Mouse (Mus musculus): ENCODE results near the gene Neurod6. TPM values are rescaled to one million over a fixed set of nuclear protein-coding genes. Genes with fewer than 3 reads are reported as not detected.

The Neurod6 gene
- polyA plus RNA-seq, 1 experiment = not detected

- TF ChIP-seq CTCF (IDR thresholded peaks at IDR 0.05; ENCODE audit: low read depth, low read length) (no peak), EP300 (IDR thresholded peaks at IDR 0.05; ENCODE audit: insufficient read depth, low read depth, low read length) (no peak), POLR2A (IDR thresholded peaks at IDR 0.05; ENCODE audit: insufficient read depth, low read length) (no peak)
- Histone ChIP-seq H3K4me1 (ENCODE audit: control insufficient read depth, insufficient read depth, low read length) (no peaks in the 10 kb centered on the region), H3K9me3 (replicated peaks; ENCODE audit: control insufficient read depth, insufficient read depth, low read length, poor library complexity, severe bottlenecking) (no peaks in the 10 kb centered on the region), H3K27me3 (ENCODE audit: control insufficient read depth, insufficient read depth, low read length, poor library complexity, severe bottlenecking) (no peaks in the 10 kb centered on the region), H3K27ac (ENCODE audit: insufficient read depth, low read length) (no peak overlapping the region), H3K36me3 (ENCODE audit: control insufficient read depth, insufficient read depth, low read length, poor library complexity, severe bottlenecking) (no peaks in the 10 kb centered on the region), H3K4me3 (ENCODE audit: low read depth, low read length) (peak overlapping the region; percentile 55), H3K9ac (ENCODE audit: low read depth, poor library complexity, severe bottlenecking) (no peak overlapping the region)
These were observed 3.7 kb downstream of the Neurod6 start for GRCm38 (mm10) chr6:55677326-55677725.

DNA sequence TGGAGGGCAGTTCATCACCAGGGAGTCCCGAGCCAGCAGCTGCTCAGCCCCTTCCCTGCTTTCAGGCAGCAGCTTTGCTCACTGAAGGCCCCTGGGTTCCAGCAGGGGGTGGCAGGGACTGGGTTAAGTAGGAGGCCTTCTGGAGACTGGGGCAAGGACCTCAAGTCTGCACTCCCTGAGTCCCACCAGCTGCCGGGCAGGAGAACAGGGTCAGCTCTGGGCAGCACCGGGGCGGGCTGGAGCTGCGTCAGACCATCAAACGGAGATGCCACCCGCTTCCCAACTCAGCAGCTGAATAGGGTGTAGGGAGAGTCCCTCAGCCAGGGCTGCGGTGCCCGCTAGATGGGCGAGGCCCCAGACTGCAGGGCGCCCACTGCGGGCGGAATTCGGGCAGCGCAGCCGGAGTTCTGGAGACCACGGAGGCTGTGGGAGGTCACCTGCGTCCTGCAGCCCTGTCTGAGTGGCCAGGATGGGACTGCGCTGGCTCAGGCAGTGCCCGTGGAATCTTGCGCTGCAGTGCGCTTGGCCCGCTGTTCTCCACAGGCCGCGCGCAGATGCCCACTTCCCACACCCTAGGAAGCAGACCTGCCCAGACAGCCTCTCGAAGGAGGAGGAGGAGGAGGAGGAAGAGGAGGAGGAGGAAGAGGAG is 4.3 kb downstream of the Neurod6 start:
- Histone ChIP-seq H3K9me3 (replicated peaks; ENCODE audit: control insufficient read depth, insufficient read depth, low read length, poor library complexity, severe bottlenecking) (no peaks in the 10 kb centered on the region), H3K27ac (ENCODE audit: insufficient read depth, low read length) (no peak overlapping the region), H3K36me3 (ENCODE audit: control insufficient read depth, insufficient read depth, low read length, poor library complexity, severe bottlenecking) (no peaks in the 10 kb centered on the region), H3K27me3 (ENCODE audit: control insufficient read depth, insufficient read depth, low read length, poor library complexity, severe bottlenecking) (no peaks in the 10 kb centered on the region), H3K9ac (ENCODE audit: low read depth, poor library complexity, severe bottlenecking) (no peak overlapping the region), H3K4me1 (ENCODE audit: control insufficient read depth, insufficient read depth, low read length) (no peaks in the 10 kb centered on the region), H3K4me3 (ENCODE audit: low read depth, low read length) (peak overlapping the region; percentile 55)
- TF ChIP-seq POLR2A (IDR thresholded peaks at IDR 0.05; ENCODE audit: insufficient read depth, low read length) = no peak
- no peak for TF ChIP-seq CTCF (IDR thresholded peaks at IDR 0.05; ENCODE audit: low read depth, low read length)
- TF ChIP-seq EP300 (IDR thresholded peaks at IDR 0.05; ENCODE audit: insufficient read depth, low read depth, low read length) = no peak

DNA sequence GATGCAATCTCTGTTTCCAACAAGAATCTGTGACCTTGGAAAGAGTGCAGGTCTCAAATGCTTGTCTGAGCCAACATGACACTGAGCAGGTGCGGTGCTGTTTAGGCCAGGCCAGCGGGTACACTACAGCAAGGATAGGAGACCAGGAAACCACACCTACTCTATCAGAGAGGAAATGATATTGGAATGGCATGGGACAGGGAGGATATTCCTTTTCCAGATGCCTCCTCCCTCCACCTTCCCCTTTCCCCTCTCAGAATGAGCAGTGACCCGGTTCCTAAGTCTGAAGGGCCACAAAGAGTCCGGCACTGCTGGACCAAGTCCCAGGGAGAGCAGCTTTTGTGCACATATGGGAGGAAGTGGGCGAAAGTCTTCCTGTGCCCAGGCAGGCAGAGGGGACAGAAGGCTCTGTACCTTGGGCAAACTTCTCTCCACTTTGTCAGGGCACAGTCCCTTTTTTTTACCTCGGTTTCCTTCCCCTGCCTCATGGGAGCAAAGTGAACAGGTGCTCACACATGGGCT is 4.9 kb downstream of the Neurod6 start:
- H3K4me3 ChIP-seq (ENCODE audit: low read depth, low read length) = no peak overlapping the region
- no peaks in the 10 kb centered on the region for H3K36me3 ChIP-seq (ENCODE audit: control insufficient read depth, insufficient read depth, low read length, poor library complexity, severe bottlenecking)
- H3K27ac ChIP-seq (ENCODE audit: insufficient read depth, low read length) = no peak overlapping the region
- TF ChIP-seq EP300 (IDR thresholded peaks at IDR 0.05; ENCODE audit: insufficient read depth, low read depth, low read length) (no peak), POLR2A (IDR thresholded peaks at IDR 0.05; ENCODE audit: insufficient read depth, low read length) (no peak), CTCF (IDR thresholded peaks at IDR 0.05; ENCODE audit: low read depth, low read length) (no peak)
- no peaks in the 10 kb centered on the region for H3K9me3 ChIP-seq (replicated peaks; ENCODE audit: control insufficient read depth, insufficient read depth, low read length, poor library complexity, severe bottlenecking)
- H3K27me3 ChIP-seq (ENCODE audit: control insufficient read depth, insufficient read depth, low read length, poor library complexity, severe bottlenecking) = no peaks in the 10 kb centered on the region
- H3K4me1 ChIP-seq (ENCODE audit: control insufficient read depth, insufficient read depth, low read length) = no peaks in the 10 kb centered on the region
- H3K9ac ChIP-seq (ENCODE audit: low read depth, poor library complexity, severe bottlenecking) = no peak overlapping the region

DNA sequence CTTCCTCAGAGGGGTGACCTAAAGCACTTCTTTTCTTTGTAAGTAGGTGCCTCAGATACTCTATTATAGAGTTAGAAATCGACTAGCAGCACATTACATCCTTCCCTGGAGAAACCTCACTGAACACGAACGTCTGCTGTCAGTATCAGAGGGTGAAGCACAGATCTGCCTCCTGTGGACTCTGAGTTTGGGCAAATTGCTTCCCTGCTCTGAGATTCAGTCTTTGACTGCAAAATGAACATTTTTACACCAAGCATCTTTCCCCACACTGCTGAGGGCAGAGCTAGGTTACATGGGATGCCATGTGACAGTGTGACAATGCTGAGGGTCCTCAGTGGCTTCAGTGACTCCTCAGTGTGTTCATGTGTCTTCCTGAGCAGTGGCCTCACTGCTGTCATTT is 13.3 kb downstream of the Neurod6 start:
- TF ChIP-seq POLR2A (IDR thresholded peaks at IDR 0.05; ENCODE audit: insufficient read depth, low read length) (no peak), CTCF (IDR thresholded peaks at IDR 0.05; ENCODE audit: low read depth, low read length) (no peak), EP300 (IDR thresholded peaks at IDR 0.05; ENCODE audit: insufficient read depth, low read depth, low read length) (no peak)
- Histone ChIP-seq H3K27ac (ENCODE audit: insufficient read depth, low read length) (no peak overlapping the region), H3K4me1 (ENCODE audit: control insufficient read depth, insufficient read depth, low read length) (no peaks in the 10 kb centered on the region), H3K36me3 (ENCODE audit: control insufficient read depth, insufficient read depth, low read length, poor library complexity, severe bottlenecking) (no peaks in the 10 kb centered on the region), H3K9me3 (replicated peaks; ENCODE audit: control insufficient read depth, insufficient read depth, low read length, poor library complexity, severe bottlenecking) (no peaks in the 10 kb centered on the region), H3K9ac (ENCODE audit: low read depth, poor library complexity, severe bottlenecking) (no peak overlapping the region), H3K27me3 (ENCODE audit: control insufficient read depth, insufficient read depth, low read length, poor library complexity, severe bottlenecking) (no peaks in the 10 kb centered on the region), H3K4me3 (ENCODE audit: low read depth, low read length) (no peak overlapping the region)

DNA sequence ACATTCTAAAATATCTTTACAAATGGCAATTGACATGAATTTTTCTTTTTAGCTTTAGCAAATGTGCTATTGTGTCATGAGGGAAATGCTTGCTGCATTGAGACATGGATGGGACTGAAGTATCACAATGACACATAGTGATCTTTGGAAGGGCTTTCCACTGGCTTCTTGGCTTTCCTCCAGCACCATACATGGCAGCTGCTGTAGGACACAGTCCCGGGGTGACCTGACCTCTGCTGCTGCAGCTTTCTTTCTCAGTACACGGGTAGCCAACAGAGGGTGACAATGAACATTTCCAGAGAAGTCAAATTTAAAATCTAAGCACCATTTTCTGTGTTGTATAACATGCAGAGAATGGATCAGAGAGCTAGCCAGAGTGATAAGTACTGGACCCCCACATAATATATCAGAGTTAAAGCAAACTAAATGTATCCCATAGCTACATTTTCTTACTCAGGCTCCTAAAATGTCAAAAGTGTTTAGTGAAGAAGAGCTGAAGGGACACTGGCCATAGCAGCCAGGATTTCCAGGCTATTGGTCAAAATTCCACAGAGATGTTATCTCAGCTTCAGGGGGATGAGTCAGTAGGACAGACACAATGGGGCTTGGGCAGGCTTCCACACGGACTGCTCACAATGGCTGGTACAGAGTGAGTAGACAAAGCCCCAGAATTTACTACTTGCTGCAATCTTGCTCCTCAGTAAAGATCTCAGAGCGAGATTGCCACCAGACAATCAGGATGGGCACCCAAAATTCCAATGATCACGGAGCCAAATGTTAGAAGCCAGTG is 19.7 kb downstream of the Neurod6 start:
- TF ChIP-seq EP300 (IDR thresholded peaks at IDR 0.05; ENCODE audit: insufficient read depth, low read depth, low read length) = no peak
- TF ChIP-seq CTCF (IDR thresholded peaks at IDR 0.05; ENCODE audit: low read depth, low read length) = no peak
- TF ChIP-seq POLR2A (IDR thresholded peaks at IDR 0.05; ENCODE audit: insufficient read depth, low read length) = no peak
- H3K27me3 ChIP-seq (ENCODE audit: control insufficient read depth, insufficient read depth, low read length, poor library complexity, severe bottlenecking) = no peaks in the 10 kb centered on the region

GRCm38 (mm10) chr6:55649996-55650395 is 31.1 kb downstream of the Neurod6 start:
- no peak overlapping the region for H3K27ac ChIP-seq (ENCODE audit: insufficient read depth, low read length)
- H3K27me3 ChIP-seq (ENCODE audit: control insufficient read depth, insufficient read depth, low read length, poor library complexity, severe bottlenecking) = no peaks in the 10 kb centered on the region
- no peak overlapping the region for H3K9ac ChIP-seq (ENCODE audit: low read depth, poor library complexity, severe bottlenecking)
- TF ChIP-seq EP300 (IDR thresholded peaks at IDR 0.05; ENCODE audit: insufficient read depth, low read depth, low read length) (no peak), CTCF (IDR thresholded peaks at IDR 0.05; ENCODE audit: low read depth, low read length) (no peak), POLR2A (IDR thresholded peaks at IDR 0.05; ENCODE audit: insufficient read depth, low read length) (no peak)
- no peaks in the 10 kb centered on the region for H3K36me3 ChIP-seq (ENCODE audit: control insufficient read depth, insufficient read depth, low read length, poor library complexity, severe bottlenecking)
- H3K9me3 ChIP-seq (replicated peaks; ENCODE audit: control insufficient read depth, insufficient read depth, low read length, poor library complexity, severe bottlenecking) = no peaks in the 10 kb centered on the region
- no peak overlapping the region for H3K4me3 ChIP-seq (ENCODE audit: low read depth, low read length)
- H3K4me1 ChIP-seq (ENCODE audit: control insufficient read depth, insufficient read depth, low read length) = no peaks in the 10 kb centered on the region

More for the DNA sequence above, 19.7 kb downstream of the Neurod6 start:
- Histone ChIP-seq H3K9me3 (replicated peaks; ENCODE audit: control insufficient read depth, insufficient read depth, low read length, poor library complexity, severe bottlenecking) (no peaks in the 10 kb centered on the region), H3K27ac (ENCODE audit: insufficient read depth, low read length) (no peak overlapping the region), H3K4me3 (ENCODE audit: low read depth, low read length) (no peak overlapping the region), H3K9ac (ENCODE audit: low read depth, poor library complexity, severe bottlenecking) (no peak overlapping the region), H3K36me3 (ENCODE audit: control insufficient read depth, insufficient read depth, low read length, poor library complexity, severe bottlenecking) (no peaks in the 10 kb centered on the region), H3K4me1 (ENCODE audit: control insufficient read depth, insufficient read depth, low read length) (no peaks in the 10 kb centered on the region)
